Mouse (Mus musculus): ENCODE results near the gene Tmem150a. TPM values are rescaled to one million over a fixed set of nuclear protein-coding genes. Genes with fewer than 3 reads are reported as not detected.

Gene Tmem150a
- polyA plus RNA-seq, 1 experiment from 2014 or later: 43.9 TPM

- Histone ChIP-seq H3K9ac (replicated peaks; ENCODE audit: low read length) (no peak overlapping the region), H3K36me3 (ENCODE audit: insufficient read depth, low read length) (no peaks in the 10 kb centered on the region), H3K27ac (ENCODE audit: low read length) (no peak overlapping the region), H3K4me2 (replicated peaks; ENCODE audit: low read depth, low read length) (no peak overlapping the region), H3K4me1 (ENCODE audit: insufficient read depth, low read length) (peaks cover 11% of the 10 kb centered on the region), H3K27me3 (ENCODE audit: insufficient read depth, low read length) (no peaks in the 10 kb centered on the region), H3K4me3 (ENCODE audit: low read length) (no peak overlapping the region), H3K9me3 (ENCODE audit: low read length) (no peaks in the 10 kb centered on the region)
- ATAC-seq (ENCODE audit: low FRiP score, low TSS enrichment): no peak
- 73% methylated on average over 4 of the region's 4 CpGs for WGBS
Observed at GRCm38 (mm10) chr6:72367460-72367974, 12.3 kb downstream of the Tmem150a start.

GRCm38 (mm10) chr6:72369557-72369956 is 14.3 kb downstream of the Tmem150a start:
- no peak overlapping the region for H3K4me3 ChIP-seq (ENCODE audit: low read length)
- H3K4me1 ChIP-seq (ENCODE audit: insufficient read depth, low read length): peaks cover 6% of the 10 kb centered on the region
- H3K4me2 ChIP-seq (replicated peaks; ENCODE audit: low read depth, low read length): no peak overlapping the region
- ATAC-seq (ENCODE audit: low FRiP score, low TSS enrichment): no peak
- no peak overlapping the region for H3K27ac ChIP-seq (ENCODE audit: low read length)
- no peaks in the 10 kb centered on the region for H3K9me3 ChIP-seq (ENCODE audit: low read length)
- 76% methylated on average over 4 of the region's 4 CpGs for WGBS
- H3K27me3 ChIP-seq (ENCODE audit: insufficient read depth, low read length): no peaks in the 10 kb centered on the region
- no peaks in the 10 kb centered on the region for H3K36me3 ChIP-seq (ENCODE audit: insufficient read depth, low read length)
- no peak overlapping the region for H3K9ac ChIP-seq (replicated peaks; ENCODE audit: low read length)

- ATAC-seq (ENCODE audit: low FRiP score, low TSS enrichment): no peak
- Histone ChIP-seq H3K4me2 (replicated peaks; ENCODE audit: low read depth, low read length) (no peak overlapping the region), H3K9ac (replicated peaks; ENCODE audit: low read length) (no peak overlapping the region), H3K4me1 (ENCODE audit: insufficient read depth, low read length) (peaks cover 6% of the 10 kb centered on the region), H3K27me3 (ENCODE audit: insufficient read depth, low read length) (no peaks in the 10 kb centered on the region), H3K9me3 (ENCODE audit: low read length) (no peaks in the 10 kb centered on the region), H3K4me3 (ENCODE audit: low read length) (no peak overlapping the region), H3K36me3 (ENCODE audit: insufficient read depth, low read length) (no peaks in the 10 kb centered on the region), H3K27ac (ENCODE audit: low read length) (no peak overlapping the region)
- 77% methylated on average over 12 of the region's 12 CpGs for WGBS
Observed at GRCm38 (mm10) chr6:72370091-72370490, 14.8 kb downstream of the Tmem150a start.

- no peaks in the 10 kb centered on the region for H3K27me3 ChIP-seq (ENCODE audit: insufficient read depth, low read length)
- ATAC-seq (ENCODE audit: low FRiP score, low TSS enrichment): no peak
- H3K36me3 ChIP-seq (ENCODE audit: insufficient read depth, low read length): no peaks in the 10 kb centered on the region
- H3K27ac ChIP-seq (ENCODE audit: low read length): 0 out of 2 replicates have a peak overlapping the region, but pooled peaks have one; percentile 60
- H3K4me1 ChIP-seq (ENCODE audit: insufficient read depth, low read length): peaks cover 6% of the 10 kb centered on the region
- peak overlapping the region; percentile 31; the same call in 1 of the 2 replicates for H3K9ac ChIP-seq (replicated peaks; ENCODE audit: low read length)
- 47% methylated on average over 5 of the region's 5 CpGs for WGBS
- no peaks in the 10 kb centered on the region for H3K9me3 ChIP-seq (ENCODE audit: low read length)
- H3K4me3 ChIP-seq (ENCODE audit: low read length): no peak overlapping the region
- no peak overlapping the region for H3K4me2 ChIP-seq (replicated peaks; ENCODE audit: low read depth, low read length)
Observed at GRCm38 (mm10) chr6:72371147-72371546, 15.9 kb downstream of the Tmem150a start.

GRCm38 (mm10) chr6:72371571-72371970 is 16.3 kb downstream of the Tmem150a start:
- H3K4me3 ChIP-seq (ENCODE audit: low read length): no peak overlapping the region
- no peak for ATAC-seq (ENCODE audit: low FRiP score, low TSS enrichment)
- H3K27ac ChIP-seq (ENCODE audit: low read length): 0 out of 2 replicates have a peak overlapping the region, but pooled peaks have one; percentile 60
- H3K9me3 ChIP-seq (ENCODE audit: low read length): no peaks in the 10 kb centered on the region
- H3K36me3 ChIP-seq (ENCODE audit: insufficient read depth, low read length): no peaks in the 10 kb centered on the region
- WGBS: 13% methylated on average over 1 of the region's 1 CpGs
- H3K9ac ChIP-seq (replicated peaks; ENCODE audit: low read length): peak overlapping the region; percentile 31; the same call in 1 of the 2 replicates
- peaks cover 6% of the 10 kb centered on the region for H3K4me1 ChIP-seq (ENCODE audit: insufficient read depth, low read length)
- no peaks in the 10 kb centered on the region for H3K27me3 ChIP-seq (ENCODE audit: insufficient read depth, low read length)
- no peak overlapping the region for H3K4me2 ChIP-seq (replicated peaks; ENCODE audit: low read depth, low read length)

- H3K4me1 ChIP-seq (ENCODE audit: insufficient read depth, low read length): peaks cover 6% of the 10 kb centered on the region
- H3K27me3 ChIP-seq (ENCODE audit: insufficient read depth, low read length): no peaks in the 10 kb centered on the region
- no peaks in the 10 kb centered on the region for H3K36me3 ChIP-seq (ENCODE audit: insufficient read depth, low read length)
- no peak overlapping the region for H3K27ac ChIP-seq (ENCODE audit: low read length)
- 89% methylated on average over 4 of the region's 4 CpGs for WGBS
- no peak for ATAC-seq (ENCODE audit: low FRiP score, low TSS enrichment)
- H3K4me3 ChIP-seq (ENCODE audit: low read length): no peak overlapping the region
- no peaks in the 10 kb centered on the region for H3K9me3 ChIP-seq (ENCODE audit: low read length)
- no peak overlapping the region for H3K9ac ChIP-seq (replicated peaks; ENCODE audit: low read length)
- no peak overlapping the region for H3K4me2 ChIP-seq (replicated peaks; ENCODE audit: low read depth, low read length)
Observed at GRCm38 (mm10) chr6:72373184-72373583, 17.9 kb downstream of the Tmem150a start.

GRCm38 (mm10) chr6:72374206-72374605 is 19.0 kb downstream of the Tmem150a start:
- Histone ChIP-seq H3K27ac (ENCODE audit: low read length) (no peak overlapping the region), H3K9me3 (ENCODE audit: low read length) (no peaks in the 10 kb centered on the region), H3K9ac (replicated peaks; ENCODE audit: low read length) (no peak overlapping the region), H3K27me3 (ENCODE audit: insufficient read depth, low read length) (no peaks in the 10 kb centered on the region), H3K4me1 (ENCODE audit: insufficient read depth, low read length) (peaks cover 6% of the 10 kb centered on the region), H3K4me3 (ENCODE audit: low read length) (no peak overlapping the region), H3K36me3 (ENCODE audit: insufficient read depth, low read length) (no peaks in the 10 kb centered on the region), H3K4me2 (replicated peaks; ENCODE audit: low read depth, low read length) (no peak overlapping the region)
- WGBS: 71% methylated on average over 7 of the region's 7 CpGs
- no peak for ATAC-seq (ENCODE audit: low FRiP score, low TSS enrichment)

GRCm38 (mm10) chr6:72374820-72375563 is 19.7 kb downstream of the Tmem150a start:
- Histone ChIP-seq H3K36me3 (ENCODE audit: insufficient read depth, low read length) (no peaks in the 10 kb centered on the region), H3K9me3 (ENCODE audit: low read length) (no peaks in the 10 kb centered on the region), H3K27ac (ENCODE audit: low read length) (no peak overlapping the region), H3K27me3 (ENCODE audit: insufficient read depth, low read length) (no peaks in the 10 kb centered on the region), H3K9ac (replicated peaks; ENCODE audit: low read length) (no peak overlapping the region), H3K4me3 (ENCODE audit: low read length) (no peak overlapping the region), H3K4me2 (replicated peaks; ENCODE audit: low read depth, low read length) (no peak overlapping the region), H3K4me1 (ENCODE audit: insufficient read depth, low read length) (peaks cover 6% of the 10 kb centered on the region)
- 76% methylated on average over 15 of the region's 15 CpGs for WGBS
- no peak for ATAC-seq (ENCODE audit: low FRiP score, low TSS enrichment)

GRCm38 (mm10) chr6:72378510-72379234 is 23.4 kb downstream of the Tmem150a start:
- Histone ChIP-seq H3K9me3 (ENCODE audit: low read length) (no peaks in the 10 kb centered on the region), H3K4me3 (ENCODE audit: low read length) (peak overlapping the region; percentile 58; the same call in 1 of the 2 replicates), H3K36me3 (ENCODE audit: insufficient read depth, low read length) (no peaks in the 10 kb centered on the region), H3K4me1 (ENCODE audit: insufficient read depth, low read length) (no peaks in the 10 kb centered on the region), H3K9ac (replicated peaks; ENCODE audit: low read length) (no peak overlapping the region), H3K4me2 (replicated peaks; ENCODE audit: low read depth, low read length) (peak overlapping the region; percentile 61), H3K27ac (ENCODE audit: low read length) (no peak overlapping the region), H3K27me3 (ENCODE audit: insufficient read depth, low read length) (no peaks in the 10 kb centered on the region)
- no peak for ATAC-seq (ENCODE audit: low FRiP score, low TSS enrichment)
- 81% methylated on average over 8 of the region's 8 CpGs for WGBS
